In genomic region chr5:66861232-66862035, GRCm38 (mm10) we compare ENCODE assay signal across 9 mouse cellular contexts.
DNase-seq lines count a peak whose midpoint lies in the region; ATAC-seq and TF ChIP-seq lines count a peak whose summit lies in the region.
"Had no signal": no experiment of that assay in that cellular context is flagged by ENCODE, and none has a peak within 500 bp of the region (broad histone marks: within the 10 kb centered on the region; RNA-seq: fewer than 3 reads in every experiment).

No protein-coding gene starts in this region.

- H3K36me3 ChIP-seq in forebrain, embryonic 12.5 days (replicated peaks): no peaks in the 10 kb centered on the region
- H3K36me3 ChIP-seq in midbrain, embryonic 15.5 days (replicated peaks): no peaks in the 10 kb centered on the region

- H3K9ac ChIP-seq in forebrain, embryonic 12.5 days: no peak overlapping the region
- H3K9ac ChIP-seq in midbrain, embryonic 15.5 days: no peak overlapping the region

- H3K4me2 ChIP-seq in forebrain, embryonic 12.5 days: no peak overlapping the region
- peak overlapping the region; percentile 18 for H3K4me2 ChIP-seq in midbrain, embryonic 15.5 days

- peak; percentile 24; the same call in 1 of the 2 replicates for ATAC-seq in forebrain, embryonic 12.5 days (ENCODE audit: low FRiP score)
- no peak for ATAC-seq in midbrain, embryonic 15.5 days (replicated peaks)

- intact Hi-C loops in gastrocnemius, adult 2 months (cut with DNase I): no loop called here

- H3K9me3 ChIP-seq in forebrain, embryonic 12.5 days: no peaks in the 10 kb centered on the region
- no peaks in the 10 kb centered on the region for H3K9me3 ChIP-seq in midbrain, embryonic 15.5 days

- TF ChIP-seq CTCF in gastrocnemius, adult 2 months (IDR thresholded peaks at IDR 0.05): no peak

- WGBS in forebrain, embryonic 12.5 days: 46% methylated on average over 17 of the region's 17 CpGs
- 37% methylated on average over 17 of the region's 17 CpGs for WGBS in midbrain, embryonic 15.5 days

- H3K4me1 ChIP-seq in forebrain, embryonic 12.5 days: peaks cover 37% of the 10 kb centered on the region
- H3K4me1 ChIP-seq in midbrain, embryonic 15.5 days: peaks cover 18% of the 10 kb centered on the region

- H3K27ac ChIP-seq in gastrocnemius, adult 2 months: peak overlapping the region; percentile 65
- H3K27ac ChIP-seq in forebrain, embryonic 12.5 days: peak overlapping the region; percentile 65
- peak overlapping the region; percentile 9; the same call in 1 of the 2 replicates for H3K27ac ChIP-seq in midbrain, embryonic 15.5 days

- no peaks in the 10 kb centered on the region; the same call in 1 of the 2 replicates for H3K27me3 ChIP-seq in forebrain, embryonic 12.5 days
- H3K27me3 ChIP-seq in midbrain, embryonic 15.5 days (replicated peaks): no peaks in the 10 kb centered on the region
- H3K27me3 ChIP-seq: CH12.LX had no signal

- peak overlapping the region; percentile 61 for H3K4me3 ChIP-seq in gastrocnemius, adult 2 months
- no peak overlapping the region for H3K4me3 ChIP-seq in forebrain, embryonic 12.5 days (replicated peaks)
- H3K4me3 ChIP-seq in midbrain, embryonic 15.5 days: no peak overlapping the region

- peak; percentile 50 for DNase-seq in gastrocnemius, adult 2 months
- DNase-seq in gastrocnemius, adult 18-20 months (ENCODE audit: low spot score): no peak
- peak; percentile 28 for DNase-seq in kidney, adult 9 months
- DNase-seq in thymus, adult 18-20 months: no peak
- DNase-seq in right cerebral cortex, adult 18-20 months: no peak
- no peak for DNase-seq in B cell, adult 2 months

Comparison
In these comparisons a context has a peak if more than half of its experiments do, and no peak if none do; other contexts are left out.
1. DNase-seq: peak in gastrocnemius, adult 2 months (single experiment) and kidney, adult 9 months (single experiment); none in gastrocnemius, adult 18-20 months (single experiment), thymus, adult 18-20 months (0 of 2), right cerebral cortex, adult 18-20 months (single experiment) and B cell, adult 2 months (0 of 2).
2. H3K27ac ChIP-seq: peak in every context shown above with its lines; median percentile 65 in gastrocnemius, adult 2 months; 65 in forebrain, embryonic 12.5 days; 9 in midbrain, embryonic 15.5 days.